Mouse (Mus musculus) limb, embryonic 14.5 days (tissue): ENCODE measurements around the gene Zc3h14. TPM values are rescaled to one million over a fixed set of nuclear protein-coding genes. Genes with fewer than 3 reads are reported as not detected.

Experiments
- ATAC-seq: fragments of 200-750 bp; cut with Nextera tagmentation; 2 replicates; pipeline ENCODE4 v1.8.0; 2017; ENCODE audit warnings: low read depth, moderate number of reproducible peaks, moderate TSS enrichment; ENCODE audit not compliant: low FRiP score
- DNase-seq: peaks from one replicate; pipeline ENCODE4 v3.0.0-alpha.2; 2015; ENCODE audit warnings: low spot score
- H3K27ac ChIP-seq: fragments of 300-500 bp; sonication (generic); replicated peaks from 2 replicates; pipeline ENCODE4 v1.5.1; 2014; ENCODE audit warnings: low read depth, mild to moderate bottlenecking, low read length, moderate library complexity, mixed read lengths
- H3K27me3 ChIP-seq: fragments of 300-500 bp; sonication (generic); 2 replicates; pipeline ENCODE4 v1.6.1; 2014; ENCODE audit warnings: low read length, mixed read lengths; ENCODE audit not compliant: control insufficient read depth, insufficient read depth
- H3K36me3 ChIP-seq: fragments of 300-500 bp; sonication (generic); 2 replicates; pipeline ENCODE4 v1.6.1; 2014; ENCODE audit warnings: mild to moderate bottlenecking, low read length, moderate library complexity, mixed read lengths; ENCODE audit not compliant: control insufficient read depth, insufficient read depth
- H3K4me1 ChIP-seq: fragments of 300-500 bp; sonication (generic); 2 replicates; pipeline ENCODE4 v1.6.1; 2014; ENCODE audit warnings: antibody characterized with exemption, low read length, mixed read lengths; ENCODE audit not compliant: control insufficient read depth, insufficient read depth
- H3K4me2 ChIP-seq: fragments of 300-500 bp; sonication (generic); replicated peaks from 2 replicates; pipeline ENCODE4 v1.6.1; 2014; ENCODE audit warnings: low read depth, mild to moderate bottlenecking, low read length, moderate library complexity; ENCODE audit not compliant: severe bottlenecking
- H3K4me3 ChIP-seq: fragments of 300-500 bp; sonication (generic); replicated peaks from 2 replicates; pipeline ENCODE4 v1.5.1; 2014; ENCODE audit warnings: low read length
- H3K9ac ChIP-seq: fragments of 300-500 bp; sonication (generic); 2 replicates; pipeline ENCODE4 v1.6.1; 2014; ENCODE audit warnings: mild to moderate bottlenecking, low read depth, low read length, moderate library complexity; ENCODE audit not compliant: severe bottlenecking
- H3K9me3 ChIP-seq: fragments of 300-500 bp; sonication (generic); 2 replicates; pipeline ENCODE4 v1.6.1; 2016; ENCODE audit warnings: low read length; ENCODE audit not compliant: control insufficient read depth
- POLR2A ChIP-seq: fragments of 200-500 bp; IDR thresholded peaks from 2 replicates; pipeline ENCODE4 v1.8.0; 2012; ENCODE audit warnings: inconsistent platforms, mild to moderate bottlenecking, moderate library complexity, borderline replicate concordance; ENCODE audit not compliant: insufficient read depth, insufficient read length; ENCODE audit errors: extremely low read depth
- WGBS: fragments of 180-500 bp; shearing (Covaris S2); extraction: QIAGEN DNeasy Blood & Tissue Kit; methylation state at CpG from one replicate; pipeline ENCODE4 v1.1.7; 2014; 5-methylcytosine and 5-hydroxymethylcytosine counted together
- polyA plus RNA-seq, 2 experiments: library from polyadenylated mRNA; depleted of rRNA in 1 of 2; stranded (reverse) in 1 of 2; unstranded in 1 of 2; fragments of >200 nt; fragmentation: Nextera tagmentation in 1 of 2; extraction: Ambion mirVana in 1 of 2; gene quantifications; 2 replicates each; pipeline versions ENCODE4 v1.2.1 to v1.2.3; 2012 to 2014

The Zc3h14 gene
- polyA plus RNA-seq (2012; rRNA removed) = 138 and 145 TPM in 2 replicates
- polyA plus RNA-seq (2014; fragmentation: Nextera tagmentation; extraction: Ambion mirVana) = 128 and 137 TPM in 2 replicates

DNA sequence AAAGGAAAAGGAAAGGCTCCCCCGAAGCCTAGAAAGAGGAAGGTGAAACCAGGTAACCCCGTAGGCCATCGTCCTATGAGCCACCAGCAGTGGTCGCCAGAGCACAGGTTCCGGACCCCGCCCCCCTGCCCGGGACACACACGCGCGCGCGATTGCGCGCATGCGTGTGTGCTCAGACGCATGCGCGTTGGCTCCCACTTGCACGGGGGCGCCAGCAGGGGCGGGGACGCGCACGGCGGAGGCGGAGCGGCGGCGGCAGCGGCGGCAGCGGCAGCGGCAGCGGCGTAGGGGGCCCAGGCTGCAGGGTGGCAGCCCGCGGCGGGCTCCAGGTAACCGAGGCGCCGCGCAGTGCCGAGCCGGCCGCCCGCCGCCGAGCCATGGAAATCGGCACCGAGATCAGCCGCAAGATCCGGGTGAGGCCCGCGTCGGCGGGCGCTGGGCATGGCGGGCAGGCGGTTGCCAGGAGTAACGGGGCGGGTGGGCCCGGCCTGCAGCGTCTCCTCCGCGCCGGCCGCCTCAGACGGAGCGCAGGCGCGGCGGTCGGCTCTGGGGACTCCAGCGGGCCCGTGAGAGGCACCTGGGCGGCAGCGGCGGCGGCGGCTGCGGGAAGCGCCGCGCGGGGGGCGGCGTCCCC lies at the start of gene Zc3h14:
Gene Zc3h14 (plus strand): TSS at position 219 of the 634 bp plus-strand sequence.
- H3K9ac ChIP-seq = peak within 1 kb of the TSS; percentile 94
- peak within 1 kb of the TSS; percentile 90 for H3K27ac ChIP-seq
- H3K9me3 ChIP-seq = no peaks in the 10 kb centered on the region
- ATAC-seq (peak; percentile 93), DNase-seq (peak; percentile 91)
- peak within 1 kb of the TSS; percentile 94 for H3K4me3 ChIP-seq
- H3K27me3 ChIP-seq = no peaks in the 10 kb centered on the region
- H3K4me2 ChIP-seq = peak within 1 kb of the TSS; percentile 67
- under 1% methylated on average over 63 of the region's 87 CpGs for WGBS
- peaks cover 13% of the 10 kb centered on the region for H3K4me1 ChIP-seq
- 0 out of 2 replicates have a peak, but pooled peaks have one; percentile 42 for TF ChIP-seq POLR2A
- peaks cover 2% of the 10 kb centered on the region; the same call in 1 of the 2 replicates for H3K36me3 ChIP-seq

DNA sequence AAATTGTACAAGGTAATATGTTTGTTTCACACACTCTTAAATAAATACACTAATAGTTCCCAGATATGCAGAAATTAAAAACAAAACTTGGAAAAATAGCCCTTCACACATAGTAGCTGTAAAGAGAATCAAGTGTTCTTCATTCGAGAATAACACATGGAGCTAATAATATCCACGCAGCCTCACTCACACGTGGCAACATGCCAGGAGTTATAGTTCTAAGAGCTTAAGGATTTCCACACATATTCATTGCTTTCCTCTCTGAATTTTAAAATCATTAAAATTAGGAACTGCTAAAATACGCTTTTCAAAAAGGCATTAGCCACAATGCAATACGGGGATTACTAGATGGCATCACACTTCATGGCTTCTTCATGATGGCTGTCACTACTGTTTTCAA lies 49.6 kb upstream of the Zc3h14 start:
- TF ChIP-seq POLR2A = no peak
- H3K9ac ChIP-seq = no peak overlapping the region
- WGBS = 46% methylated on average over 5 of the region's 5 CpGs
- H3K36me3 ChIP-seq = peaks cover 17% of the 10 kb centered on the region
- peak; percentile 39 for DNase-seq
- ATAC-seq = no peak
- H3K4me2 ChIP-seq = no peak overlapping the region
- H3K9me3 ChIP-seq = no peaks in the 10 kb centered on the region
- no peak overlapping the region for H3K4me3 ChIP-seq
- H3K27ac ChIP-seq = no peak overlapping the region
- H3K27me3 ChIP-seq = no peaks in the 10 kb centered on the region
- no peaks in the 10 kb centered on the region for H3K4me1 ChIP-seq

DNA sequence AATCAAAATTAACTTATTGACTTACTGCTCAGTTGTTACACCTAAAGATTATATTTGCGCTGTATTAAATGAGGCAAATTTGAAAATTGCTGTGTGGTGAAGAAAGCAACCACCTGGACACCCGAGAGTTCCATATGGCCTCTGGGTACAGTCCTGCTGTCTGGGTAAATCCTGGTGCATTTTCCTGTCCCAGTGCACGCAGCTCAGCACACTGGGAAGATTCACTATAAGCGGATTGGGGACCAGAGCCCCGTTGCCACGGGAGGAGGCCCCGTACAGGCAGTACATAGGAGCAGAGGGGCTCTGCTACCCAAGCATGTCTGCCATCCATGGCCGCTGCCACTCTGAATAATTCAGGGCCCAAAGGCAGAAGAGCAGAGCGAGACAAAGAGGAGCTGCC lies 45.2 kb upstream of the Zc3h14 start:
- Histone ChIP-seq H3K36me3 (peaks cover 12% of the 10 kb centered on the region), H3K4me1 (no peaks in the 10 kb centered on the region), H3K9me3 (no peaks in the 10 kb centered on the region), H3K4me2 (no peak overlapping the region), H3K27me3 (no peaks in the 10 kb centered on the region), H3K4me3 (no peak overlapping the region), H3K27ac (no peak overlapping the region), H3K9ac (no peak overlapping the region)
- 87% methylated on average over 9 of the region's 9 CpGs for WGBS
- DNase-seq (no peak), ATAC-seq (no peak)
- TF ChIP-seq POLR2A = no peak

DNA sequence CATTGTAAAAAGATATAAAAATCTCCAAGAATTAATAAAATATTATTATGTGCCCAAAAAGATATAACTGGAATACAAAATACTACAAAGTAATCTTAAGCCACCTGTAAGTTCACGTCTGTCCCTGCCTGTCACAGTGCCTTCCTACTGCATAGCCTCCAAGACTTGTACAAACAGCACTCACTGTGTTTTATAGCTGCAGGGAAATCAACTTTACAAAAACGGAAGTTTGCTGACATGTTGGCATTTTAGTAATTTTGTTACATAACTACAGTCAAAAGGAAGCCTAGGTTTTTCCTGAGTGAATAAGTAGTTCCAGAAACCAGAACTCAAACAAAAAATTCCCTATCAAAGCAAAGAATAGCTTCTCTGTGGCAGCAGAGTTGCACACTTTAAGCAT lies 43.2 kb upstream of the Zc3h14 start:
- Histone ChIP-seq H3K27me3 (no peaks in the 10 kb centered on the region), H3K36me3 (peaks cover 9% of the 10 kb centered on the region), H3K9ac (no peak overlapping the region), H3K4me3 (no peak overlapping the region), H3K9me3 (no peaks in the 10 kb centered on the region), H3K4me2 (no peak overlapping the region), H3K27ac (no peak overlapping the region), H3K4me1 (no peaks in the 10 kb centered on the region)
- ATAC-seq = no peak
- TF ChIP-seq POLR2A = no peak
- WGBS = 67% methylated on average over 2 of the region's 2 CpGs
- DNase-seq = no peak

DNA sequence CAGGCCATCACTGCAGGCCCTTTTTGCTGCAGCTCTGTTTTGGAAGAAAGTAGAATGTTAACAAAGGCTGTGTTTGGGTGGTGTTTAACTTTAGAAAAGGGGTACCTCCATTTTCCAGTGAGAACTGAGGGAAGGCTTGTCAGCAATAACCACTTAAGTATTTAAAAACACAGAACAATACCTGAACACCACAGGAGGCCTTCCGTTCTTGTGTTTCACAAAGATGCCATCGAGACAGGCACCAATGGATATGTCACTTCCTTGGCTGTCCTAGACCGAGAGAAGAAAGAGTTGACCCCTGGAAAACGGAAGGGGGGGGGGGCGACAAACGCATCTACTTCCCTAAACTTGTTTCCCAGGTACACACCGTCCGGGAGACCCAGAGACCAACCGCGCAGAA lies 42.8 kb upstream of the Zc3h14 start:
- no peak for TF ChIP-seq POLR2A
- 89% methylated on average over 10 of the region's 10 CpGs for WGBS
- H3K9me3 ChIP-seq = no peaks in the 10 kb centered on the region
- no peaks in the 10 kb centered on the region for H3K4me1 ChIP-seq
- no peak overlapping the region for H3K9ac ChIP-seq
- DNase-seq = no peak
- no peaks in the 10 kb centered on the region for H3K27me3 ChIP-seq
- H3K36me3 ChIP-seq = peaks cover 13% of the 10 kb centered on the region
- no peak overlapping the region for H3K4me2 ChIP-seq
- H3K27ac ChIP-seq = no peak overlapping the region
- no peak for ATAC-seq
- H3K4me3 ChIP-seq = no peak overlapping the region

DNA sequence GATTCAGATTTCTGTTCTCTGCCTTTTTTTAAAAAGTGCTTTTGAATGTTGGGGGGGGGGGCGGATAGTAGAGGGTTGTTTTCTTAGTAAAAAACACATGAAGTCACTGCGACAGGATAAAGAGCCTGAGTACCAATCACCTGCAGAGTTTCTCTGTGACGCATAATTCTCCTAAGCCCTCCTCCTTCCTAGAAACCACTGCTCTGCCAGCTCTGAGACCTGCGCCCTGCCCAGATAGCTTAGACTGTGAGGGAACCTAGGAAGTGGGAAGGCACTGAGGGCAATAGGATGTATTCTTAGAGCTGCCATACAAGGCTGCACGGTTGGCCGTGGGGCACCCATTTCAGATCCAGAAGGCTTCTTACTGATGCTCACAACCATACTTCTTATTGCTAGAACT lies 33.9 kb upstream of the Zc3h14 start:
- H3K4me1 ChIP-seq = no peaks in the 10 kb centered on the region
- 82% methylated on average over 6 of the region's 6 CpGs for WGBS
- no peaks in the 10 kb centered on the region for H3K27me3 ChIP-seq
- H3K27ac ChIP-seq = no peak overlapping the region
- H3K4me3 ChIP-seq = no peak overlapping the region
- no peaks in the 10 kb centered on the region for H3K9me3 ChIP-seq
- no peak overlapping the region for H3K4me2 ChIP-seq
- no peak overlapping the region for H3K9ac ChIP-seq
- 0 out of 2 replicates have a peak, but pooled peaks cover 6% of the 10 kb centered on the region for H3K36me3 ChIP-seq
- DNase-seq = no peak
- no peak for TF ChIP-seq POLR2A
- no peak for ATAC-seq
